Mouse (Mus musculus) lung, adult 18-20 months (tissue): ENCODE results near the gene Ankrd63.

ENCODE experiments used
- DNase-seq, 2 experiments: peaks; one replicate each; pipeline ENCODE4 v3.0.0; 2022; ENCODE audit warnings: mixed read lengths in 2 of 2

The Ankrd63 gene

GRCm38 (mm10) chr2:118689875-118690274, 13.9 kb downstream of the Ankrd63 start:
- no peak for DNase-seq

- no peak for DNase-seq
Observed at GRCm38 (mm10) chr2:118687791-118688190, 16.0 kb downstream of the Ankrd63 start.

- peak in 1 of 2 experiments; percentile 51 for DNase-seq
Observed at GRCm38 (mm10) chr2:118686693-118687092, 17.1 kb downstream of the Ankrd63 start.

GRCm38 (mm10) chr2:118685088-118685487, 18.7 kb downstream of the Ankrd63 start:
- no peak for DNase-seq

- DNase-seq, result no peak
Observed at GRCm38 (mm10) chr2:118682544-118683260, 21.1 kb downstream of the Ankrd63 start.

- peak in 1 of 2 experiments; percentile 58 for DNase-seq
Observed at GRCm38 (mm10) chr2:118680926-118681325, 22.8 kb downstream of the Ankrd63 start.

GRCm38 (mm10) chr2:118679577-118679976, 24.2 kb downstream of the Ankrd63 start:
- DNase-seq, result peak; percentile 58 to 75

- DNase-seq, result peak; percentile 60 to 76
Observed at GRCm38 (mm10) chr2:118677817-118678216, 25.9 kb downstream of the Ankrd63 start.

- DNase-seq, result peak; percentile 67 to 75
Observed at GRCm38 (mm10) chr2:118676839-118677741, 26.7 kb downstream of the Ankrd63 start.

GRCm38 (mm10) chr2:118674500-118674899, 29.3 kb downstream of the Ankrd63 start:
- DNase-seq, result peak in 1 of 2 experiments; percentile 45

GRCm38 (mm10) chr2:118673686-118674465, 29.9 kb downstream of the Ankrd63 start:
- no peak for DNase-seq

- DNase-seq, result no peak
Observed at GRCm38 (mm10) chr2:118671728-118672127, 32.0 kb downstream of the Ankrd63 start.

- no peak for DNase-seq
Observed at GRCm38 (mm10) chr2:118669785-118670184, 34.0 kb downstream of the Ankrd63 start.

GRCm38 (mm10) chr2:118669245-118669644, 34.5 kb downstream of the Ankrd63 start:
- DNase-seq, result peak; percentile 62 to 72

GRCm38 (mm10) chr2:118667181-118667580, 36.6 kb downstream of the Ankrd63 start:
- no peak for DNase-seq

GRCm38 (mm10) chr2:118665616-118666015, 38.1 kb downstream of the Ankrd63 start:
- peak in 1 of 2 experiments; percentile 20 for DNase-seq

- DNase-seq, result peak; percentile 59 to 73
Observed at GRCm38 (mm10) chr2:118664975-118665516, 38.7 kb downstream of the Ankrd63 start.

GRCm38 (mm10) chr2:118663804-118664766, 39.7 kb downstream of the Ankrd63 start:
- peak; percentile 67 to 81 for DNase-seq

- DNase-seq, result no peak
Observed at GRCm38 (mm10) chr2:118662902-118663803, 40.6 kb downstream of the Ankrd63 start, which contains the start of gene Pak6. Pak6 (plus strand) TSS chr2:118663303.

GRCm38 (mm10) chr2:118661891-118662290, 41.9 kb downstream of the Ankrd63 start:
- DNase-seq, result no peak
